Mouse (Mus musculus) stomach, postnatal 0 days (tissue): ENCODE data around the gene Ppfia1. TPM values are rescaled to one million over a fixed set of nuclear protein-coding genes. Genes with fewer than 3 reads are reported as not detected.

Source experiments
- ATAC-seq: fragments of 200-750 bp; cut with Nextera tagmentation; 2 replicates; pipeline ENCODE4 v1.8.0; 2017; ENCODE audit not compliant: low FRiP score, low TSS enrichment
- DNase-seq: peaks from one replicate; pipeline ENCODE4 v3.0.0-alpha.2; 2016; ENCODE audit warnings: low spot score
- H3K27ac ChIP-seq: fragments of 300-500 bp; sonication (generic); replicated peaks from 2 replicates; pipeline ENCODE4 v1.5.1; 2014; ENCODE audit warnings: mild to moderate bottlenecking, control low read depth
- H3K27me3 ChIP-seq: fragments of 300-500 bp; sonication (generic); 2 replicates; pipeline ENCODE4 v1.6.1; 2014; ENCODE audit warnings: low read length; ENCODE audit not compliant: control insufficient read depth, insufficient read depth
- H3K36me3 ChIP-seq: fragments of 300-500 bp; sonication (generic); 2 replicates; pipeline ENCODE4 v1.6.1; 2014; ENCODE audit warnings: low read length, mixed read lengths; ENCODE audit not compliant: control insufficient read depth, insufficient read depth
- H3K4me1 ChIP-seq: fragments of 300-500 bp; sonication (generic); replicated peaks from 2 replicates; pipeline ENCODE4 v1.6.1; 2014; ENCODE audit warnings: antibody characterized with exemption; ENCODE audit not compliant: control insufficient read depth, insufficient read depth
- H3K4me2 ChIP-seq: fragments of 300-500 bp; sonication (generic); replicated peaks from 2 replicates; pipeline ENCODE4 v1.6.1; 2014; ENCODE audit warnings: low read depth, mild to moderate bottlenecking, control low read depth, moderate library complexity
- H3K4me3 ChIP-seq: fragments of 300-500 bp; sonication (generic); 2 replicates; pipeline ENCODE4 v1.5.1; 2014; ENCODE audit warnings: low read depth, low read length, control low read depth
- H3K9ac ChIP-seq: fragments of 300-500 bp; sonication (generic); 2 replicates; pipeline ENCODE4 v1.6.1; 2014; ENCODE audit warnings: mild to moderate bottlenecking, low read length, control low read depth, mixed read lengths
- H3K9me3 ChIP-seq: fragments of 300-500 bp; sonication (generic); 2 replicates; pipeline ENCODE4 v1.6.1; 2016; ENCODE audit warnings: low read length; ENCODE audit not compliant: control insufficient read depth
- CTCF ChIP-seq: IDR thresholded peaks from 2 replicates; pipeline ENCODE4 v1.5.1; 2016; ENCODE audit warnings: antibody characterized with exemption, low read depth, mild to moderate bottlenecking, moderate library complexity
- EP300 ChIP-seq: optimal IDR thresholded peaks from 2 replicates; pipeline ENCODE3; 2016; ENCODE audit warnings: antibody characterized with exemption
- WGBS: fragments of 180-500 bp; shearing (Covaris S2); extraction: QIAGEN DNeasy Blood & Tissue Kit; methylation state at CpG from one replicate; pipeline ENCODE4 v1.1.7; 2014; 5-methylcytosine and 5-hydroxymethylcytosine counted together
- polyA plus RNA-seq: library from polyadenylated mRNA; unstranded; fragments of >200 nt; fragmentation: Nextera tagmentation; extraction: Ambion mirVana; gene quantifications from 2 replicates; pipeline ENCODE4 v1.2.1, GENCODE M21; 2015

Ppfia1 gene
- polyA plus RNA-seq, 1 experiment from 2014 or later, result 15.2 TPM

DNA sequence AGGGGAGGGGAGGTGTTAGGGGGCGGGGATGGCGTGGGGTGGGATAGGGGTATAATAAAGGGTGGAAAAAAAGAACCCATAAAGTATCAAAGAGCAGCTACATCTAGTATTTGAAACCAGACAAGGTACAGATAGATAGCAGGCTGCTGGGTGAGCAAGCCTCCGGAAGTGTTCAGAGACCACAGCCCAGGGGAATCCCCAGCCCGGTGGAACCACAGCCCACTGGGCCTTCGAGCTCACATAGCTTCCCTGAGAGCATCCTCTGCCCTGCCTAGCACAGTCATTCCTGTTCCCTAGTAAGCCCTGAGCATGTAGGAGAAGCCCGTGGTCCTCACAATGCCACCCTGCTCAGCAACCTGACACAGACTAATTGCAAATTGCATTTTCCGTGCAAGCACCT lies 108.7 kb downstream of the Ppfia1 start:
- Histone ChIP-seq H3K9ac (no peak overlapping the region), H3K36me3 (peaks cover 55% of the 10 kb centered on the region), H3K4me1 (no peaks in the 10 kb centered on the region), H3K4me3 (no peak overlapping the region), H3K27ac (no peak overlapping the region), H3K9me3 (no peaks in the 10 kb centered on the region), H3K4me2 (no peak overlapping the region), H3K27me3 (no peaks in the 10 kb centered on the region)
- no peak for ATAC-seq
- TF ChIP-seq EP300, result no peak
- DNase-seq, result no peak
- WGBS, result 93% methylated on average over 7 of the region's 7 CpGs

DNA sequence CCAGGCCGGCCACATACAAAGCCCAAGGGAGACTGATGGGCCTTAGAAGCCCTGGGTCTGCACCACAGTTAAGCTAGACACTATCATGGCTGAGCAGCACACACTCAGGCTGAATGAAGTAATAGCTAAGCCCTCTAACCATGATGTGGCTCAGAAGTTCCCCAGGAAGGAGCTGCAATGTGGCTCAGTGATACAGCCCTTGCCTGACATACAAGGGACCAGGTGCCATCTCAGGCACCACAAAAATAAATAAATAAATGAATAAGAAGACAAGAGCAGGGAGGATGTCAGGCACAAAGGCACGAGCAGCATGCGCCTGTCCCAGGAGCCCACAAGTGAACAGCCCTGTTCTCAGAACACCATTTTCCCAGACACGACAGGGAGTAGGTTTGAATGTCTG lies 111.6 kb downstream of the Ppfia1 start:
- Histone ChIP-seq H3K4me3 (no peak overlapping the region), H3K36me3 (peaks cover 68% of the 10 kb centered on the region), H3K27ac (no peak overlapping the region), H3K27me3 (no peaks in the 10 kb centered on the region), H3K9me3 (no peaks in the 10 kb centered on the region), H3K9ac (no peak overlapping the region), H3K4me2 (no peak overlapping the region), H3K4me1 (no peaks in the 10 kb centered on the region)
- TF ChIP-seq EP300, result no peak
- TF ChIP-seq CTCF, result no peak
- 85% methylated on average over 4 of the region's 4 CpGs for WGBS
- DNase-seq (no peak), ATAC-seq (no peak)

DNA sequence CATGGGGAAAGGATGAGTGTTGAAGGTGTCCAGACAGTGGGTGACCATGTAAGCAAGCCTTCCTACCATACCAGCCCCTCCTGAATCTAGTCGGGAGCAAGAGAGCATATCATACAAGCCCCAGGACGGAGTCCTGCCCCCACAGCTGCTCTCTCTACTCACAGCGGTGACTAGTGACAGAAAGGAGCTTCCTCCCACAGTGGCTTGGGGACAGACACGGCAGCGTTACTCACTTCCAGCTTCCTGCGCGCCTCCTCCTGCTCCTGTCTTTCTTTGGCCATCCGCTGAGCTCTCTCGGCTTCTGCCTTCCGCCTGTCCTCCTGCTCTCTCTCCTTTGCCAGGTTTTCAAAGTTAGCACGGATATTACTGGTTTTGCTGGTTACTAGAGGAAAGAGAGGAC lies 112.1 kb downstream of the Ppfia1 start:
- Histone ChIP-seq H3K27me3 (no peaks in the 10 kb centered on the region), H3K4me1 (no peaks in the 10 kb centered on the region), H3K27ac (no peak overlapping the region), H3K36me3 (peaks cover 68% of the 10 kb centered on the region), H3K9ac (no peak overlapping the region), H3K4me2 (no peak overlapping the region), H3K4me3 (no peak overlapping the region), H3K9me3 (no peaks in the 10 kb centered on the region)
- TF ChIP-seq CTCF, result no peak
- TF ChIP-seq EP300, result no peak
- 89% methylated on average over 11 of the region's 11 CpGs for WGBS
- ATAC-seq (no peak), DNase-seq (no peak)

DNA sequence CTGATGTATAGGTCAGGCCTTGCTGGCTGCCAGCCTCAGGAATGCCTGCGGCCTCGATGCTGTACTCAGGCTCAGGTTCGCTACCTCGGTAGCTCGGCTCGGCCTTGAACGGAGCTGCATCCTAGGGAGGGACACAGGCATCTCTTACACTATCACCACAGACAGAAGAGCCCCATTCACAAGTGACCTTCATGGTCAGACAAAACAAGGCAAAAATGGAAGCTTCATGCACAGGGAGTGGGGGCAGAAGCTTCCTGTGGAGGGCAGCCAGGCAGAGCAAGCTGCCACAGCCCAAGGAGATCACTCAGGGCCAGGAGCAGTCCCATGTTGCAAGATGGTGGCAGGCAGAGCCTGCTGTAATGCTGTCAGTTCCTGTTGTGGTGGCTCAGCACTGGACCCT lies 114.7 kb downstream of the Ppfia1 start:
- Histone ChIP-seq H3K4me1 (no peaks in the 10 kb centered on the region), H3K27ac (no peak overlapping the region), H3K4me2 (no peak overlapping the region), H3K9ac (no peak overlapping the region), H3K9me3 (no peaks in the 10 kb centered on the region), H3K4me3 (no peak overlapping the region), H3K27me3 (no peaks in the 10 kb centered on the region), H3K36me3 (peaks cover 49% of the 10 kb centered on the region)
- ATAC-seq, result no peak
- no peak for DNase-seq
- no peak for TF ChIP-seq CTCF
- TF ChIP-seq EP300, result no peak
- 96% methylated on average over 7 of the region's 7 CpGs for WGBS

DNA sequence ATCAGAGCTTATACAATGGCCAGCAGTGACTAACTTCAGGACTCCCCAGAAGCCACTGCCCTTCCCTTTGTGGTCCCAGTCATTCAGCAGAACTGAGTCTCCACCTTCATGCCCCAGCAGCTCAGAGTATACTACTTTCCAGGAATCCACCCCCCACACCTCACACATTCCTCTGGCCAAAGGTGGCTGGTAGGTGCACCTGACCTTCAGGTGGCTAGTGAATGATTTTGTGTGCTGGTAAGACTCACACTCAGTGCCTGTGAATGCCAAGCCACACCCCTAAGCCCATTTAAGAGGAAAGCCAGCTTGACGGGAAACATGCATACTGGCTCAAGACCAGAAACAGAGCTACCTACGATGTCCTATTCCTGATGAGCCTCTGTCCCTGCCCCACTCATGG lies 120.6 kb downstream of the Ppfia1 start:
- Histone ChIP-seq H3K9me3 (no peaks in the 10 kb centered on the region), H3K27me3 (no peaks in the 10 kb centered on the region), H3K4me3 (no peak overlapping the region), H3K27ac (no peak overlapping the region), H3K4me2 (no peak overlapping the region), H3K9ac (no peak overlapping the region), H3K36me3 (peaks cover 7% of the 10 kb centered on the region; the same call in 1 of the 2 replicates), H3K4me1 (no peaks in the 10 kb centered on the region)
- TF ChIP-seq CTCF (no peak), EP300 (no peak)
- 62% methylated on average over 2 of the region's 2 CpGs for WGBS
- ATAC-seq, result no peak
- no peak for DNase-seq

DNA sequence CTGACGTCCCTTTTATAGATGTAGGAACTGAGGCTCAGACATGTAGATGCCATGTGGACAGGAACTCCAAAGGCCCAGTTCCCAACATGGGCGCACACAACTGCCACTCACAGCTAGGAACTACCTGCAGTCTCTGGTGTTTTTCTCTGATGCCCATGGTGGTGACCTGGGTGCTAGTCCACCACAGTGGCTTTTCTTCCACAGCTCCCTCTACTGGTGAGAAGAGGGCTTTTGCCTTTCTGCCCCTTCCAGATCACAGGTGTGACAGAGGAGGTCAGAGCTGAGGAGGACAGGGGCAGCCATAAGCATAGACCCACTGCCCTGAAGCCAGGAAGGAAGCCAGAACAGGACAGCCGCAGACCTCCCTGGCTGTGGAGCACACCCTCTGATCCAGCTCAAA lies 126.1 kb downstream of the Ppfia1 start:
- 72% methylated on average over 3 of the region's 3 CpGs for WGBS

More for the DNA sequence above, 126.1 kb downstream of the Ppfia1 start:
- no peak for DNase-seq
- H3K9me3 ChIP-seq, result no peaks in the 10 kb centered on the region
- H3K4me2 ChIP-seq, result no peak overlapping the region
- no peak for ATAC-seq
- H3K36me3 ChIP-seq, result no peaks in the 10 kb centered on the region
- no peak overlapping the region for H3K4me3 ChIP-seq
- no peaks in the 10 kb centered on the region for H3K4me1 ChIP-seq
- H3K9ac ChIP-seq, result no peak overlapping the region
- H3K27ac ChIP-seq, result no peak overlapping the region
- no peaks in the 10 kb centered on the region for H3K27me3 ChIP-seq
- TF ChIP-seq EP300 (no peak), CTCF (peak; percentile 59)

Other genes with a start within 250 kb of the Ppfia1 start
- gene Cttn, start 82.7 kb downstream of the Ppfia1 start, polyA plus RNA-seq, result 137 and 141 TPM in 2 replicates
- gene Fadd, start 28.7 kb upstream of the Ppfia1 start, polyA plus RNA-seq, result 7.8 and 8.9 TPM in 2 replicates
- gene Ano1, start 198.2 kb upstream of the Ppfia1 start, polyA plus RNA-seq, result 32.4 and 41.6 TPM in 2 replicates